Mouse (Mus musculus): ENCODE results near the gene Mif4gd.

Mif4gd gene

GRCm38 (mm10) chr11:115615108-115615825 is 2.5 kb upstream of the Mif4gd start:
- intact Hi-C loops (cut with DNase I) = no loop called here

GRCm38 (mm10) chr11:115614346-115615107 is 1.8 kb upstream of the Mif4gd start:
- intact Hi-C loops (cut with DNase I) = no loop called here

GRCm38 (mm10) chr11:115613138-115613945 is 573 bp upstream of the Mif4gd start:
- intact Hi-C loops (cut with DNase I) = no loop called here

GRCm38 (mm10) chr11:115612059-115612409 is 735 bp downstream of the Mif4gd start:
- intact Hi-C loops (cut with DNase I) = no loop called here

- intact Hi-C loops (cut with DNase I) = no loop called here
Observed at GRCm38 (mm10) chr11:115611173-115611572, 1.6 kb downstream of the Mif4gd start.

- intact Hi-C loops (cut with DNase I) = no loop called here
Observed at GRCm38 (mm10) chr11:115609576-115609975, 3.2 kb downstream of the Mif4gd start.

GRCm38 (mm10) chr11:115608421-115609399 is 4.1 kb downstream of the Mif4gd start:
- intact Hi-C loops (cut with DNase I) = no loop called here

GRCm38 (mm10) chr11:115606733-115607132 is 6.0 kb downstream of the Mif4gd start:
- intact Hi-C loops (cut with DNase I) = no loop called here

GRCm38 (mm10) chr11:115604304-115604696 is 8.5 kb downstream of the Mif4gd start:
- intact Hi-C loops (cut with DNase I) = no loop called here

GRCm38 (mm10) chr11:115603476-115604303 is 9.1 kb downstream of the Mif4gd start, which contains the start of the genes Mrps7 and Gga3:
Gene Mrps7, plus strand, starts transcription at chr11:115603925.
Gene Gga3, minus strand, starts transcription at chr11:115604051.
- intact Hi-C loops (cut with DNase I) = no loop called here

- intact Hi-C loops (cut with DNase I) = no loop called here
Observed at GRCm38 (mm10) chr11:115603128-115603475, 9.7 kb downstream of the Mif4gd start.

- intact Hi-C loops (cut with DNase I) = no loop called here
Observed at GRCm38 (mm10) chr11:115601174-115601573, 11.6 kb downstream of the Mif4gd start.

GRCm38 (mm10) chr11:115600743-115601142 is 12.0 kb downstream of the Mif4gd start:
- intact Hi-C loops (cut with DNase I) = no loop called here

- intact Hi-C loops (cut with DNase I) = loop anchor here (5.0 kb wide), 1 partner anchor 37 kb away; the partner anchor contains the start of gene Nup85
Observed at GRCm38 (mm10) chr11:115599722-115600121, 13.0 kb downstream of the Mif4gd start.

- intact Hi-C loops (cut with DNase I) = loop anchor here (5.0 kb wide), 1 partner anchor 36 kb away; the partner anchor contains the start of gene Nup85
Observed at GRCm38 (mm10) chr11:115598309-115598708, 14.5 kb downstream of the Mif4gd start.

- intact Hi-C loops (cut with DNase I) = loop anchor here (5.0 kb wide), 1 partner anchor 33 kb away; the partner anchor contains the start of gene Nup85
Observed at GRCm38 (mm10) chr11:115595209-115595608, 17.6 kb downstream of the Mif4gd start.

GRCm38 (mm10) chr11:115590526-115591075 is 22.2 kb downstream of the Mif4gd start:
- intact Hi-C loops (cut with DNase I) = no loop called here

GRCm38 (mm10) chr11:115587984-115588383 is 24.8 kb downstream of the Mif4gd start:
- intact Hi-C loops (cut with DNase I) = no loop called here

GRCm38 (mm10) chr11:115586403-115586802 is 26.4 kb downstream of the Mif4gd start:
- intact Hi-C loops (cut with DNase I) = no loop called here

All from adrenal gland (tissue).